Mouse (Mus musculus): ENCODE measurements around the gene Cacna2d1.

Gene Cacna2d1

DNA sequence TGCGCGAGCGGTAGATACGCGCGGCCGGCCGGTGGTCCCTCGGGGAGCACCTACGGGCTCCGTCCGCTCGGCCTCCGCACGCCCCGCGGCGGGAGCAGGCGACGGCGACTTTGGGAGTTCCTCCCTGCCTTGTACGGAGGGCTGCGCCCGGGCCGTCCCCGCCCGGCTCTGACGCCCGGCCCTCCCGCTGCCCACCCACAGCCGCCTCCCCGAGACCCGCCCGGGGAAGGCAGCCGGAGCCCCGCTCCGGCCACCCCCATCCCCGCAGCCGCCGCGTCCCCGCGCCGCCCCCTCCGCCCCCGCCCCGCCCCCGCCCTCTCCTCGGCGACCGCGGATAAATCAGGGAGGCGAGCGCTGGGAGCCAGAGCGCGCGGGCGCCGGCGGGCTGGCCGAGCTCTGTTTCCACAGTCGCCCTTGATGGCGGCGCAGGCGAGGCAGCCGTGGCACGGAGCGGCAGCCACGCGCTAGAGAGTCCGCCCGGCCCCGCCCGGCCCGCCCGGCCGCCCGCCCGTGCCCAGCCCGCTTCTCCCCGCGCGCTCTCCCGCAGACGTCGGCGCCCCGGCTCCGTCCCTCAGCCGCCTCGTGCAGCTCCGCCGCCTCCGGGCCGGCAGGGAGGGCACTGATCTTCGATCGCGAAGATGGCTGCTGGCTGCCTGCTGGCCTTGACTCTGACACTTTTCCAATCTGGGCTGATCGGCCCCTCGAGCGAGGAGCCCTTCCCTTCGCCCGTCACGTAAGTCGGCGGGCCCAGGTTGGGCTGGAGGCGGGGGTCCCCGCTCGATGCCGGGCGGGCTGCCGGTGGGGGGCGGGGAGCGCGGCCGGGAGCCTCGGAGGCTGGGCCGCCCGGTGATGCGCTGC, at the start of gene Cacna2d1:
Cacna2d1 (plus strand) TSS at position 316 of the 858 bp plus-strand sequence.
- DNase-seq (ENCODE audit: low spot score) = peak; percentile 68

- DNase-seq (ENCODE audit: low spot score) = no peak
These were observed 39.4 kb upstream of the Cacna2d1 start for GRCm38 (mm10) chr5:15895098-15895497.

DNA sequence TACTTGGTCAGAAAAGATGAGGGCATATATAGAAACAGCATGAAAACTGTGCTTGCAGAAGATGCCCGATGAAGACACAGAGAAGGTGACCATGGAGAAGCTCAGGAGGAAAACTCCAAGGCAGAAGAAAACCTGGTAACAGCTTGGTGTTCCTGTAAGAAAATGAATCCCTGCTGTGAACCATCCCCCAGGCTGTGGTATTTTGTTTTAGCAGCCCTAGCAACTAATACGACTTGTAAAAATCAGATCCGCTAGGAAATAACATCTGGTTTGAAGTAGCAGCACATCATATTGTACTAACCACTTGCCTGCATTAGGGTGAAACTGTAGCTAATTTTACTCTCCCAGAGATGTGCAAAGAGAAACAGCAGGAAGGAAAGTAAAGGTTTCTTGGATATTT, 37.8 kb upstream of the Cacna2d1 start:
- no peak for DNase-seq (ENCODE audit: low spot score)

GRCm38 (mm10) chr5:15906446-15906845, 28.0 kb upstream of the Cacna2d1 start:
- DNase-seq (ENCODE audit: low spot score) = no peak

DNA sequence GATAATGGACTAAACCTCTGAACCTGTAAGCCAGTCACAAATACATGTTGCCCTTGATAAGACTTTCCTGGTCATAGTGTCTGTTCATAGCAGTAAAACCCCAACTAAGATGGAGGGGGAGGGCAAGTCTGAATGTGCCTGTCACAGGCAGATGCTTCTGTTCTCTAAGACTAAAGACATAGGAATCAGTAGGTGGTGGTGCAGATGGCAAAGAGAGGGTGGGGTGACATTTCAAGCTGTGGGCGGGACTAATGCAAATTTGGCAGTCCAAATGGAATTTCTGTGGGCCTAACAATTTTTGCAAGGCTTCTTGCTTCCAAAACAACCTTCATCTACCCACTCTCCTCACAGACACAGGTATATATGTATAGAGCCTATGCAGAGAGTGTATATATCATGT, 19.6 kb upstream of the Cacna2d1 start:
- no peak for DNase-seq (ENCODE audit: low spot score)

GRCm38 (mm10) chr5:15928506-15928905, 6.0 kb upstream of the Cacna2d1 start:
- DNase-seq (ENCODE audit: low spot score) = no peak

- DNase-seq (ENCODE audit: low spot score) = no peak
These were observed 1.5 kb upstream of the Cacna2d1 start for GRCm38 (mm10) chr5:15933017-15933416.

DNA sequence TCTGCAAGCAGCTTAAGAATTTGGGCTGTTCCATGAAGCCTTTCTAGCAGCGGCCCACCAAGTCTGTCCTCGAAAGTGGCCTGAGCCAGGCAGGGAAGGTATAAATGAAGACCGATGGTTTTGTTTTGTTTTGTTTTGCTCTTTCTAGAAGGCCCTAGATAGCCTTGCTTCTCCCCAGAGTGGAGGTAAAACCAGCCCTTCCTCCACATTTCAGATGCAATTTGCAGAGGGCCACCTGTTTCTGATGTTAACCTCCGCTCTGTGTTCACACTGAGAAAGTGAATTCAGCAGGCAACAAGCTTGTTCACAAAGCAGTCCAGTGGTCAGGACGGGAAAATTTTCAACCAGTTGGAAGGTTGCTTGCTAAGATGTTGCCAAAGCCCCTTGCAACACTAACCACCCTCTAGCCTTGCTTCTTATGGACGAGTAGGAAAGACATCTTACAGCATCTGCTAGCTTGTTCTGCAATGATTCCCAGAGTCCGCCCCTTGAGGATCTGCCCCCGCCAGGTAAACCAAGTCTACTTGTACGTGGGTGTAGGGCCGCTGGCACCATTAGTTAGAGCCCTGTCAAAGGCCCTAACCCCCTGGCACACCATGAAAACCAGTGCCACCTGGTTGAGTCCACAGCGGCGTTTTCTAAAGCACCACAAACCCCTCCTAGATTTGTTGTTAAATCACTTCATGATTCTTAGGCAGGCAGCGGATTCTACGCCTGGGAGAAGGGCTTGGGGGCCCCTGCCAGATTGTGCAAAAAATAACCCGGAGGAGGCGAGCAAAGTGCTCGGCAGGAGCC, 713 bp upstream of the Cacna2d1 start:
- DNase-seq (ENCODE audit: low spot score) = peak; percentile 41

DNA sequence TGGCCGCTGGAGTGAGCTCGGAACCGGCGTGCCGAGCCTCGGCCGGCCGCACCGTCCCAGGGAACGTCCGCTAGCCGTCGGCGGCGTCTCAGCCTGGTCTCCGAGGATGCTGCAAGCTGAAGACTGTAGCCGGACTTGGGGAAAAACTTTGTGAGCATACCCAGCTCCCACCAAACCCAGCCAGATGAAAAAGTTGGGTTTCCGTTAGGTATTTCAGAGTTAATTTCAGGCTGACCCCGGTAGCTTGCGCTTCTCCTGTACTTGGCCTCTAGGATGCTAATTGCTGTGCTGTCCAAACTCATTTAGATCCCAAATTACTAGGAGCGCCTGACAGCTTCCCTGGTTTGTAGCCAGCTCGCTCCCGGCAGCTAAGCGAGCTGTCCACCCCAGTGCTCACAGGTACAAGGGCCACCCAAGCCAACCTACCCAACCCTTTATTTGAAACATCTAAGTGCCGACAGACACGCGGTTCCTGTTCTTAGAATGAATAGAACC, 790 bp downstream of the Cacna2d1 start:
- DNase-seq (ENCODE audit: low spot score) = peak; percentile 51

DNA sequence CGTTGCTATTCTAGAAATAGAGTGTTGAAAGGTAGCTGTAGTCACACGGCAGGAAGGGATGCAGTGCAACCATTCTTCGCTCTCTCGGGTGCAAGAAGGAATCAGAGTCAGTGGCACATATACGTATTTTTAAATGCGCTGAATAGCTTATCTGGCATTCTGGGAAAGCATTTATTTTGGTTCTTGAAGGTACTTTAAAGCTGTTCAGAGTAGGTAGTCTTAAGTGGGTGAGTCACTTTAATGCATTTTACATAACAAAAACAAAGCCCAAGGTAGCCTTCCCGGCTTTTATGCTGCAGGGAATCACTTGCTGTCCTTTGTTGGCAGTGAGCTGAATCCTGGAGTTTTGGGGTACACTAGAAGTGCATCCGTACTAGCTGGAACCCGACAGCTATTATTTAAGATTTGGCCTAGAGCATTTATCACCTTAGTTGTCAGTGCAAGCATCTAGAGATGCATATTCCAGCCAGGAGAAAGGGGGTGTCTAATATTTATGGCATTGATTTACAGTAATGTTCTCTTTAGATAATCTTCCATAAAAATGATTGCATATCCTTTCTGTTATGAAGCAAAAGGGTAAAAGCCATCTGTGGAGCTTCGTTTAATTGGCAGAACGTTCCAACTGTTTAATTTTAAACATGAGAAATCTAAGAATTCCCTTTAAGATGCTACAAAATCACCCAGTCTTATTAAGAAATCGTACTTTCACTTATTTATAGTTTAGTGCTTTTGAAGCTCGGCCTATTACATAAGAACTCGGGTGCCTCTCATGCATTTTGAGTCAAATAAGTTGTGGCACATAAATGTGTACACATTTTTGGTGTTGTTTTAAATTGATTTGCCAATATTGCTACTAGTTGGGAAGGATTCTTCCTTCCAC, 1.6 kb downstream of the Cacna2d1 start:
- peak; percentile 17 for DNase-seq (ENCODE audit: low spot score)

DNA sequence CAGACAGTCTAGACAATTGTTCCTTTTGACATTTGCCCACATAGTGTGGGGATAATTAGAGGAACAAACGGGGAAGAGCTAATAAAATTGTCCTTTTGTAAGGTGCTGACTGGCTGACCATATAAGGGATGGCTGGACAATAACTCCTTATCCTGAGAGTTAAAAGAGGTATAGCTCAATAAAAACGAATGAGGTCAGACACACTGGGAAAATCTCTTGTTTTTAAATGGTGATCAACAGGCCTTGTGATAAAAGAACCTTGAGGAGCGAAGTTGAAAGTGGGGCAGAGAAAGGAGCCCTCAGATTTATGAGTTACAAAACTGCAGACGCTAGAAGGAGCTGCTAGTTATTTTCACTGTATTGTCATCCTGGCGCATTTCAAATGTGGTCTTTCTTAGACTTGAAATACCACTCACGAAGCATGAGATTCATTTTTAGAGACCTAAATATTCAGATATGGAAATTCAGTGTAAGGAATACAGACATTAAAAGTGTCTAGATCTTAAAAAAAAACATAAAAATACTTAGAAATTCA, 6.8 kb downstream of the Cacna2d1 start:
- no peak for DNase-seq (ENCODE audit: low spot score)

GRCm38 (mm10) chr5:15942051-15942450, 7.6 kb downstream of the Cacna2d1 start:
- no peak for DNase-seq (ENCODE audit: low spot score)

DNA sequence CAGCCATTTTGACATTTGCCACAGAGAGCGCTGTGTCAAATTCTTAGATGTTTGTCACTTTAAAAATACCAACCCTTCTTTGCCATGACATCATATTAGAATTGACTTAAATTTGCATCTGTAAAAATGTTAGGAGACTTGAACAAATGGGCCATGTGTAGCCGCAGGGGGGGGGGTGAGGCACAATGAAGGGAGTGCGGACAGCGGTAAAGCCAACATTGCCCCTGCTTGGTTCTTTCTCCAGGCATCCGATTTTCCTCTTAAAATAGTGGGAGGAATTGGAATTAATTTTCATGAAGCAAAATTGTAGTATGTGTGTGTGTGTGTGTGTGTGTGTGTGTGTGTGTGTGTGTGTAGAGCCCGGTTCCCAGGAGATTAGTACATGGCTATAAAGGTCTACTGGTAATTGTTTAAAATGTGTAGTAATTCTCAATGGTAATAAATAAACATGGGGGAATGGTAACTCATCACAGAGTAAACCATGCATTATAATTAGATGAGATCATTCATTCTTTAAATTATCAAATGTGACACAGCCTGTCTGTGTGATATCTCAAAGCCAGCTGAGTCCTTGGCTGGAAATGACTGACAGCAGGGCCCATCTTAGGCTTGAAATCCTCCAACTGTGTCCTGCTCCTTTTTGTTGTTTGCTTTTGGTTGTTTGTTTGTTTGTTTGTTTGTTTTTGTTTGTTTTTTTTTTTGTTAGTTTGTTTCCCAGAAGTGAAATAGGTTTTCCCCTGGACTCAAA, 14.0 kb downstream of the Cacna2d1 start:
- DNase-seq (ENCODE audit: low spot score) = no peak

DNA sequence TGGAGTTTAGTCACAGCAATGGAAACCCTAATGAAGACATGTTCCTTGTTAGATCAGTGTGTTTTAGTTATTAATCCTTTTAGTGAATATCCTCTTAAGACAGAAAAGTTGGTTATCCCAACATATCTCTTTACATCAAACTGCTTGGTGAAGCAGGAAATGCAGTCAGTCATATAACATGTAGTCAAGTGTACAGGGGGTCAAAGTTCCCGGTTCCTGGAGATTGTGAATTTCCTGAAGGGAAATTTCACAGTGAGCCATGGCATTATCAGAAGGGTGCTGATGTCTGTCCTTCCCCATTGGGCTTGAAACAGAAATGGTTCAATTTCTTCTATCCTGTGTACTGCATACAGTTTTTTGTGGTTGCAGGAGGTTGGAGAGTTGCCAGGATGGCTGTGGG, 25.3 kb downstream of the Cacna2d1 start:
- no peak for DNase-seq (ENCODE audit: low spot score)

DNA sequence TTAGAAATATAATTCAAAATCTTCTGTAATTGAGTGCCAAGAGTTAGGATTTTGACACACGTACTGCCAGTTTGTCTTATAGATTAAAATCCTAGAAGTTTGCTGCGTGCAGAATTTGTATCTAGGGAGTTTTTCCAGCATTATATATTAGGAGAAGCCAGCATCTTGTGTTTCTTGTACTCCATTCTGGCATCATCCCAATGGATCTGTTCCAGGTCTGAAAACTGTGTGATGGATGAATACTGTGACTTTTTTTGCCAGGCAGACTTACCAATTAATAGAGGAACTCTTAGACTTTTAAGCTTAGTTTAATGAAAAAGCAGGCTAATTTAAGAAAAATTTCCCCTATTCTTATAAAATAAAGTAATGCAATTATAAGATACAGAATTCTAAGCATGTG, 27.4 kb downstream of the Cacna2d1 start:
- DNase-seq (ENCODE audit: low spot score) = no peak

- no peak for DNase-seq (ENCODE audit: low spot score)
These were observed 32.4 kb downstream of the Cacna2d1 start for GRCm38 (mm10) chr5:15966888-15967287.

DNA sequence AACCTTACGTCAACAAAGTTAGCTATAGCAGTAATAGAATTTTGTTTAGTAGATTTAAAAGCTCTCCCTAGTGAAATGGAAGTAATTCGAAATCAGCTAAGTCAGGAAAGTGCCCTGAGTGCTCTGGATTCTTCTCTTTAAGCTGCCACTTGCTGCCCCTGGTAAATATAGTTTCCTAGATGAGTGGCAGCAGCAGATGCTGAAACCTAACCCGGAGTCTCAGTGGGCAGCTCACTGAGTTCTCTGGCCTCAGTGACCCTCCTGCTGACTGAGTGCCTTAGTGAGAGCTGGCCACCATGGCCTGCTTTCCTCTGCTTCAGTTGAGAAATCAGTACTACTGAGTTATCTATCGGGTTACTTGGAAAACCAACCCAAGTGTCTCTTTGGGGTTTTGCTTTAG, 37.3 kb downstream of the Cacna2d1 start:
- peak; percentile 33 for DNase-seq (ENCODE audit: low spot score)

- no peak for DNase-seq (ENCODE audit: low spot score)
These were observed 37.9 kb downstream of the Cacna2d1 start for GRCm38 (mm10) chr5:15972351-15972750.

DNA sequence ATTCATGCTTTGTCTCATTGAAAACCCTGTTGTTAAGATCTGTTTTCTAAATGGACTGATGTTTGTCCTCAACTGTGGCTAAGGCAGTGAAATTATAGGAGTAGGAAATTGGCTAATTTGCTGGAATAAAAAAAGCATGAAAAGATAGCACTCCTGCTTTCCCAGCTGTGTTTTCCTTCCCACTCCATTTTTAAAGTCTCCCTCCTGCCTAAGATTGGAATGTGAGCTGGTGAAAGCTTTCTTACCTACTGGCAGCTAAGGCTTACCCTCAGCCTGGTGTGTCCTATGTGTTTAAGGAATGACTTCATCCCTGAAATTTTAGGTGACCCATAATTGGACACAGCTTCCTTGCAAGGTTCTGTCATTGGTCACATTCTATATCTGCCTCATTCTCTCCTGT, 40.2 kb downstream of the Cacna2d1 start:
- DNase-seq (ENCODE audit: low spot score) = no peak

DNA sequence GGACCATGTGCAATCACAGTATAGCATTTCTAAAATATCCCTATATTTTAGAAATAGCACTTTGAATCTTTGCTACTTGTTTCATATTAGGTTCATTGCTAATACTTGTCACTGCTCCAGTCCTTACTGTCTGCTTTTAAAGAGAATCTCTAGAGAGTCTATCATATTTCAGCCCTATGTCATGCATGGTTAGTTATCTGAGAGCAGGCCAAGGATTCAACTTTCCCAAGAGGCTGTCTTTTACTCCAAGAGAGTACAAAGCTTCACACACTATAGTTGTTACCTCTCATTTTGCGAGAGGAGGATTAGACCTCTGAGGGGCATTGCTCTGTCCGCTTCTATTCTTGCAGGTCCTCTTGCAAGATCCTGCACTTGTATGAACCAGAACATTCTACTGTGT, 44.7 kb downstream of the Cacna2d1 start:
- no peak for DNase-seq (ENCODE audit: low spot score)

DNA sequence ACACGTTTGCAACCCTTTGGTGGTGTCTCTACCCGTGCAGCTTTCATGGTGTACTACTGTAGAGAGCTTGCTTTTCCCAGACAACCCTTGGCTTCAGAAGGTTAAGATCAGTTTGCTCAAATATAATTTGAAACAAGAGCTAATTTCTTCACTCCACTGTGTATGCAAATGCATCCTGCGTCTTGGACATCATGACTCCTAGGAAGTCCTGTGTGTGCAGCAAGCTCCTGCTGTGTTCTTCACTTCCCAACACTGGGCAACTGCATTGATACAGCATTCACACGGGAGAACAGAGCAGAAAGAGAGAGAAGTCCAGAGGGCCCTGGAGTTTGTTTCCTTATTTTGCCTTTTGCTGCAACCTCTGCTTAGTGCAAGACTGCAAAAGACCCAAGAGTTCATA, 48.1 kb downstream of the Cacna2d1 start:
- no peak for DNase-seq (ENCODE audit: low spot score)
